Mouse (Mus musculus): ENCODE results near the gene Elf2. TPM values are rescaled to one million over a fixed set of nuclear protein-coding genes. Genes with fewer than 3 reads are reported as not detected.
A peak's percentile ranks its signal among the peaks of the same experiment; 100 is the strongest.

Elf2 gene
- polyA plus RNA-seq, 1 experiment, result 54.0 TPM

- H3K4me1 ChIP-seq (ENCODE audit: control insufficient read depth, insufficient read depth, low read length), result peaks cover 40% of the 10 kb centered on the region
- H3K27ac ChIP-seq (ENCODE audit: insufficient read depth, low read depth, low read length), result peak overlapping the region; percentile 100
- H3K4me3 ChIP-seq (ENCODE audit: insufficient read depth, low read length), result no peak overlapping the region
- no peak for TF ChIP-seq CTCF (IDR thresholded peaks at IDR 0.05; ENCODE audit: low read depth, low read length)
- TF ChIP-seq POLR2A (IDR thresholded peaks at IDR 0.05; ENCODE audit: borderline replicate concordance, low read depth, low read length), result no peak
These were observed 6.5 kb downstream of the Elf2 start for GRCm38 (mm10) chr3:51333950-51334349.

DNA sequence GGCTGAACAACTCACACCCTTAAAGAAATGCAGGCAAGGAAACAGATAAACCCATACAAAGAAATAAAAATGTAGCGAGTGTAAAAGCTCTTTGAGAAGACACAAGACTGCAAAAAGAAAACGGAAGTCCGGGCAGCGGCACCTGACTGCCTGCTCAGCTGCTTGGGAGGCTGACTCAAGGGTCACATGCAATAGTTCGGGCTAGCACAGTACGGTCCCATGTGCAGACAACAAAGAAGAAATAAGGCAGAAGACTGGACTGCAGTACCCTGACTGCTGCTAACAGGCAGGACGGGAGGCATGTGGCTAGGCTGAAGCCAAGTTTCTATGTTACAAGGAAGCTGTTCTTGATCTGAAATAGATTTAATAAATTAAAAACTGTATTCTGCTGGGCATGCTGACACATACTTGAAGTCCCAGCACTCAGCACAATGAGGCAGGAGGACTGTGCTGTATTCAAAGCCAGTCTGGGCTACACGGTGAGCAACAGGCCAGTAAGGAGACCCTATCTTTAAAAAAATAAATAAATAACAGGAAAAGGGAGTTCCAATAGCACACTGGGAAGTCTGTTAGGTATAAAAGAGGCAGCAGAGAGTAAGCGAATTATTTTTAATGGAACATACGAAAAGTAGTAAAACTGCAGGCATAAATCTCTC is 7.1 kb downstream of the Elf2 start:
- peak overlapping the region; percentile 100 for H3K27ac ChIP-seq (ENCODE audit: insufficient read depth, low read depth, low read length)
- H3K4me1 ChIP-seq (ENCODE audit: control insufficient read depth, insufficient read depth, low read length), result peaks cover 39% of the 10 kb centered on the region
- peak overlapping the region; percentile 59 for H3K4me3 ChIP-seq (ENCODE audit: insufficient read depth, low read length)
- TF ChIP-seq CTCF (IDR thresholded peaks at IDR 0.05; ENCODE audit: low read depth, low read length), result no peak
- no peak for TF ChIP-seq POLR2A (IDR thresholded peaks at IDR 0.05; ENCODE audit: borderline replicate concordance, low read depth, low read length)

- no peak overlapping the region for H3K27ac ChIP-seq (ENCODE audit: insufficient read depth, low read depth, low read length)
- TF ChIP-seq CTCF (IDR thresholded peaks at IDR 0.05; ENCODE audit: low read depth, low read length) (no peak), POLR2A (IDR thresholded peaks at IDR 0.05; ENCODE audit: borderline replicate concordance, low read depth, low read length) (no peak)
- peaks cover 35% of the 10 kb centered on the region for H3K4me1 ChIP-seq (ENCODE audit: control insufficient read depth, insufficient read depth, low read length)
- H3K4me3 ChIP-seq (ENCODE audit: insufficient read depth, low read length), result no peak overlapping the region
These were observed 10.4 kb downstream of the Elf2 start for GRCm38 (mm10) chr3:51330086-51330485.

DNA sequence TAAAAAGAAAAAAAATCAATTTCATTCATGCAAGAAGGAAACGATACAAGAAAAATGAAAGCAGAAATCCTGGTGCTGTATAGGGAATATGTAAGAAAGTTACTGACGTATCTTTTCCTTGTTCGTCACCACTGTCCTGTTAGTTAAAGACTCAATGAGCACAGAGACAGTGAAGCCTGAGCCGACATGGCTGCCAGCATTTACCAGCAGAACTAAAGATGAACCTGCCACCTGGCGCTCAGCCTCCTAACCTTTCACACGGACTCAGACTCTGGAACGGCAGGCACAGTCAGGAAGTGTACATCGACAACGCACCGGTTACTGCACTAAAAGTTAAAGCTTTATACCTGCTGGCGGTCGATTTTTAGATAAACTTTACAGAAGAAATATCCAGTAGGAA is 11.9 kb downstream of the Elf2 start:
- H3K27ac ChIP-seq (ENCODE audit: insufficient read depth, low read depth, low read length), result no peak overlapping the region
- no peak overlapping the region for H3K4me3 ChIP-seq (ENCODE audit: insufficient read depth, low read length)
- TF ChIP-seq POLR2A (IDR thresholded peaks at IDR 0.05; ENCODE audit: borderline replicate concordance, low read depth, low read length) (no peak), CTCF (IDR thresholded peaks at IDR 0.05; ENCODE audit: low read depth, low read length) (no peak)
- peaks cover 23% of the 10 kb centered on the region for H3K4me1 ChIP-seq (ENCODE audit: control insufficient read depth, insufficient read depth, low read length)

- H3K27ac ChIP-seq (ENCODE audit: insufficient read depth, low read depth, low read length), result peak overlapping the region; percentile 82
- TF ChIP-seq POLR2A (IDR thresholded peaks at IDR 0.05; ENCODE audit: borderline replicate concordance, low read depth, low read length), result no peak
- TF ChIP-seq CTCF (IDR thresholded peaks at IDR 0.05; ENCODE audit: low read depth, low read length), result no peak
- peaks cover 23% of the 10 kb centered on the region for H3K4me1 ChIP-seq (ENCODE audit: control insufficient read depth, insufficient read depth, low read length)
- H3K4me3 ChIP-seq (ENCODE audit: insufficient read depth, low read length), result no peak overlapping the region
These were observed 12.6 kb downstream of the Elf2 start for GRCm38 (mm10) chr3:51327817-51328216.

GRCm38 (mm10) chr3:51327429-51327797 is 13.1 kb downstream of the Elf2 start:
- TF ChIP-seq POLR2A (IDR thresholded peaks at IDR 0.05; ENCODE audit: borderline replicate concordance, low read depth, low read length), result no peak
- no peak for TF ChIP-seq CTCF (IDR thresholded peaks at IDR 0.05; ENCODE audit: low read depth, low read length)
- Histone ChIP-seq H3K4me1 (ENCODE audit: control insufficient read depth, insufficient read depth, low read length) (peaks cover 21% of the 10 kb centered on the region), H3K4me3 (ENCODE audit: insufficient read depth, low read length) (no peak overlapping the region), H3K27ac (ENCODE audit: insufficient read depth, low read depth, low read length) (peak overlapping the region; percentile 82)

- TF ChIP-seq POLR2A (IDR thresholded peaks at IDR 0.05; ENCODE audit: borderline replicate concordance, low read depth, low read length) (no peak), CTCF (IDR thresholded peaks at IDR 0.05; ENCODE audit: low read depth, low read length) (no peak)
- H3K4me3 ChIP-seq (ENCODE audit: insufficient read depth, low read length), result no peak overlapping the region
- H3K4me1 ChIP-seq (ENCODE audit: control insufficient read depth, insufficient read depth, low read length), result peaks cover 18% of the 10 kb centered on the region
- H3K27ac ChIP-seq (ENCODE audit: insufficient read depth, low read depth, low read length), result peak overlapping the region; percentile 82
These were observed 13.6 kb downstream of the Elf2 start for GRCm38 (mm10) chr3:51326664-51327428.

- Histone ChIP-seq H3K4me1 (ENCODE audit: control insufficient read depth, insufficient read depth, low read length) (peaks cover 15% of the 10 kb centered on the region), H3K27ac (ENCODE audit: insufficient read depth, low read depth, low read length) (no peak overlapping the region), H3K4me3 (ENCODE audit: insufficient read depth, low read length) (no peak overlapping the region)
- TF ChIP-seq CTCF (IDR thresholded peaks at IDR 0.05; ENCODE audit: low read depth, low read length) (no peak), POLR2A (IDR thresholded peaks at IDR 0.05; ENCODE audit: borderline replicate concordance, low read depth, low read length) (no peak)
These were observed 15.0 kb downstream of the Elf2 start for GRCm38 (mm10) chr3:51325475-51325874.

DNA sequence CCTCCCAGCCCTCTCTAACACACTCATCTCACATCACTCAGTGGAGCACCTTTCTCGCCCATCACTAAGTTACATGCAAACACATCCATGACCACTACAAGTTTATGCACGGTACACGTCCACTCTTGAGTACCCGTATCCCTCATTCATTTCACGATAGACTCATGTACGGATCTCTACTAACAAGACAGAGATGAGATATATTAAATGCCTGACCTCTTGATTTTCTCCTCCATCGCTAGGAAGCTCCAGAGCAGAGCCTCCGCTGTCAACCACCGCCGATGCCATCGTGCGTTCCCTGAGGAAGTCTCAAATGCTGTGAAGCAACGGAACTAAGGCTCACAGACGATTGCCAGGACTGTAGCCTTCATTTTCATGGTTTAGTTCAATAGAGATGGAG is 17.5 kb downstream of the Elf2 start:
- Histone ChIP-seq H3K4me1 (ENCODE audit: control insufficient read depth, insufficient read depth, low read length) (peaks cover 12% of the 10 kb centered on the region), H3K27ac (ENCODE audit: insufficient read depth, low read depth, low read length) (no peak overlapping the region), H3K4me3 (ENCODE audit: insufficient read depth, low read length) (no peak overlapping the region)
- TF ChIP-seq CTCF (IDR thresholded peaks at IDR 0.05; ENCODE audit: low read depth, low read length) (no peak), POLR2A (IDR thresholded peaks at IDR 0.05; ENCODE audit: borderline replicate concordance, low read depth, low read length) (no peak)

- no peak overlapping the region for H3K27ac ChIP-seq (ENCODE audit: insufficient read depth, low read depth, low read length)
- H3K4me1 ChIP-seq (ENCODE audit: control insufficient read depth, insufficient read depth, low read length), result peaks cover 7% of the 10 kb centered on the region
- H3K4me3 ChIP-seq (ENCODE audit: insufficient read depth, low read length), result no peak overlapping the region
- TF ChIP-seq CTCF (IDR thresholded peaks at IDR 0.05; ENCODE audit: low read depth, low read length) (no peak), POLR2A (IDR thresholded peaks at IDR 0.05; ENCODE audit: borderline replicate concordance, low read depth, low read length) (no peak)
These were observed 18.1 kb downstream of the Elf2 start for GRCm38 (mm10) chr3:51322326-51322725.

Data from bone marrow macrophage, adult 2 months (primary cell).